Mouse (Mus musculus): Measurements from ENCODE around the gene Smarcc1. TPM values are rescaled to one million over a fixed set of nuclear protein-coding genes. Genes with fewer than 3 reads are reported as not detected.

Smarcc1 gene
- 10 to 100 TPM; 36.4 to 38.6 TPM for total RNA-seq (2023)

DNA sequence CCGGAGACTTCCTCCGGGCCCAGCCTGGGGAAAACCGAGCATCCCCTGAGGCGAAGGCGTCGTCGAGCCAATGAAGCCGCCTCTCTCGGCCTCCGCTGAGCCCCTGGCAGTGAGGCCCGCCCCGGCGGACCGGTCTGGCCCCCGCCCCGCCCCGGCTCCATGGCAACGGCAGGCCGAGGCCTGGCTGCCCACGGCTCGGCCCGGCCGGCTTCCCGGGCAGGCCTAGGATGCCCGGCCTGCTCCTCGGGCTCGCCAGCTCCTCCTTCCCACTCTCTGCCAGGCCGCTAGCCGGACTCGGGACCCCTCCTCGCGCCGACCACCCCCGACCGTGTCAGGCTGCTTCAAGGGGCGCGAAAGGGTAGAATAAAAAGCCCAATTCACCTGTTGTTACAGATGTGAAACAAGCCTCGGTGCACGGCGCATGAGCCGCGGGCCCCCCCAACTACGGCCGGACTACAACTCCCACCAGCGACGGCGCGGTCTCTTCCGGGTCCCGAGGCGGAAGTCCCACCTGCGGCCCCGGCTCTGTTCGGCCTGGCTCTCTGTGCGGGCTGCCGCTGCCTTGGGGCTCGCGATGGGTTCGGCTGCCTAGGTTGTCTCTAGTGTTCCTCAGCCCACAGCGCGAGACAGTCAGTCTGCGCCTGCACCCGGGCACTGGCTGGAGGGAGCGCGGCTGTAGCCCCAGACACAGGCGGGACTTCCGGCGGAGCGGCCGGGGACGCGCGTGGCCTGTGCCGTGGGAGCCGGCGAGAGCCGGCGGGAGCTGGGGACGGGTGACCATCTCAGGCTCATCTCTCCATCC lies at the start of gene Smarcc1:
Gene Smarcc1, plus strand, starts transcription at position 732 of the 802 bp plus-strand sequence.

GRCm38 (mm10) chr9:110117779-110118139 lies 251 bp downstream of the Smarcc1 start, which contains the start of gene Dhx30:
Gene Dhx30, minus strand, starts transcription at chr9:110117830.

DNA sequence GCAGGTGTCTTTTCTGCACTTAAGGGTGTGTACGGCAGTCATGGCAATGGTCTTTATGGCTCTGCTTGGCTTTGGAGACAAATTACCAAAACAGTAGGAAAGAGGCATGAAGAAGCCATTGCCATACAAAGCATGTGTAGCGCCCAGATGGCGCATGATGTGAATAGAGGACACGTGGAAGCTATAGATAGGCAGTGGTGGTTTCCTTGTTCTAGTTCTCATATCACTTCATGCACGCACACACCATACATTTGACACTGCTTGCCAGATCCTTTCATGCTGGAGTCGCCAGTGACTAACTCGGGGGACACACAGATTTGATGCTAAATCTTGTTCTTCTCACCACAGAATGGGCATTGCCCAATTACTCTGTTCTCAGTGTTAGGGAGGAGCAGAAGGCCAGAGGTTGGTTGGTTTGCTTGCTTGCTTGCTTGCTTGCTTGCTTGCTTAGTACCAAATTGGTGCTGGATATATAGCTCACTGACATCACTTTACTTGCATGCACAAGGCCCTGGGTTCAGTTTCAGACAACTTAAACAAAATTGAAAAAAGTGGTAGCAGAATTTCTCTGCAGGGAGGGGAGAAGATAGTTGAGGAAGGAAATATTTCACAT lies 125.8 kb downstream of the Smarcc1 start, which contains the start of gene Cspg5:
Gene Cspg5, plus strand, starts transcription at position 563 of the 613 bp plus-strand sequence.

Other genes starting within 250 kb of the Smarcc1 start
- 10 to 100 TPM; 34.3 to 38.7 TPM for gene Cdc25a, start 242.1 kb upstream of the Smarcc1 start, total RNA-seq (2023)
- 10 to 100 TPM; 81.0 to 93.2 TPM for gene Map4, start 186.2 kb upstream of the Smarcc1 start, total RNA-seq (2023)
- gene Dhx30, start 122 bp downstream of the Smarcc1 start, total RNA-seq (2023): 10 to 100 TPM; 31.6 to 37.2 TPM
- gene Cspg5, start 126.1 kb downstream of the Smarcc1 start, total RNA-seq (2023): under 1 TPM; 0.22 to 0.35 TPM
- 1 to 10 TPM; 3.4 to 4.1 TPM for gene Elp6, start 187.5 kb downstream of the Smarcc1 start, total RNA-seq (2023)
- 10 to 100 TPM; 24.4 to 28.4 TPM for gene Scap, start 215.6 kb downstream of the Smarcc1 start, total RNA-seq (2023)